Mouse (Mus musculus) embryo, embryonic 11.5 days (tissue): ENCODE measurements around the gene 4930415O20Rik.
"Not testable (repeated sequence)": the region's sequence is repeated elsewhere in the genome, so short reads cannot be mapped to it uniquely, and the experiment has no call there.

Experiments
- DNase-seq: peaks from one replicate; pipeline ENCODE4 v3.0.0-alpha.2; 2012; ENCODE audit warnings: low read depth, low spot score

4930415O20Rik gene

GRCm38 (mm10) chr15:98568256-98569033, 2.4 kb upstream of the 4930415O20Rik start:
- DNase-seq, result no peak

GRCm38 (mm10) chr15:98569216-98569615, 1.6 kb upstream of the 4930415O20Rik start:
- no peak for DNase-seq

GRCm38 (mm10) chr15:98569795-98570365, 924 bp upstream of the 4930415O20Rik start:
- DNase-seq, result no peak

- no peak for DNase-seq
These were observed 2.5 kb downstream of the 4930415O20Rik start for GRCm38 (mm10) chr15:98573293-98573692.

GRCm38 (mm10) chr15:98579310-98579709, 8.5 kb downstream of the 4930415O20Rik start:
- DNase-seq, result no peak

GRCm38 (mm10) chr15:98579795-98580464, 9.1 kb downstream of the 4930415O20Rik start:
- DNase-seq, result peak; percentile 78

- no peak for DNase-seq
These were observed 11.6 kb downstream of the 4930415O20Rik start for GRCm38 (mm10) chr15:98582410-98582809.

GRCm38 (mm10) chr15:98582996-98583395, 12.2 kb downstream of the 4930415O20Rik start:
- DNase-seq, result no peak

- DNase-seq, result no peak
These were observed 14.6 kb downstream of the 4930415O20Rik start for GRCm38 (mm10) chr15:98585421-98585820.

- DNase-seq, result not testable (repeated sequence)
These were observed 15.3 kb downstream of the 4930415O20Rik start for GRCm38 (mm10) chr15:98586141-98586540.

GRCm38 (mm10) chr15:98587751-98588150, 16.9 kb downstream of the 4930415O20Rik start:
- DNase-seq, result no peak

GRCm38 (mm10) chr15:98589640-98590336, 19.0 kb downstream of the 4930415O20Rik start:
- no peak for DNase-seq

GRCm38 (mm10) chr15:98591396-98591795, 20.6 kb downstream of the 4930415O20Rik start:
- DNase-seq, result no peak

GRCm38 (mm10) chr15:98594193-98594592, 23.4 kb downstream of the 4930415O20Rik start:
- no peak for DNase-seq

GRCm38 (mm10) chr15:98595049-98595448, 24.2 kb downstream of the 4930415O20Rik start:
- no peak for DNase-seq

- no peak for DNase-seq
These were observed 25.8 kb downstream of the 4930415O20Rik start for GRCm38 (mm10) chr15:98596609-98597008.

- no peak for DNase-seq
These were observed 29.4 kb downstream of the 4930415O20Rik start for GRCm38 (mm10) chr15:98600036-98600709.

GRCm38 (mm10) chr15:98601832-98602190, 31.0 kb downstream of the 4930415O20Rik start:
- DNase-seq, result no peak

- no peak for DNase-seq
These were observed 31.5 kb downstream of the 4930415O20Rik start for GRCm38 (mm10) chr15:98602191-98602881.

GRCm38 (mm10) chr15:98602921-98603458, 32.2 kb downstream of the 4930415O20Rik start:
- no peak for DNase-seq
